Mouse (Mus musculus) urinary bladder, adult 2 months (tissue): ENCODE data around the gene Rpl3. TPM values are rescaled to one million over a fixed set of nuclear protein-coding genes. Genes with fewer than 3 reads are reported as not detected.

ENCODE experiments used
- DNase-seq: peaks from one replicate; pipeline ENCODE4 v3.0.0; 2022; ENCODE audit warnings: low spot score
- polyA plus RNA-seq: library from polyadenylated mRNA; depleted of rRNA; stranded (reverse); fragments of >200 nt; gene quantifications from 2 replicates; pipeline ENCODE4 v1.2.3, GENCODE M21; 2012

Rpl3 gene
- polyA plus RNA-seq, 1 experiment: 1,075 TPM

- no peak for DNase-seq
Observed at GRCm38 (mm10) chr15:80115256-80115655, 23.6 kb upstream of the Rpl3 start.

- no peak for DNase-seq
Observed at GRCm38 (mm10) chr15:80114414-80114813, 22.7 kb upstream of the Rpl3 start.

- DNase-seq: no peak
Observed at GRCm38 (mm10) chr15:80112499-80112898, 20.8 kb upstream of the Rpl3 start.

GRCm38 (mm10) chr15:80111436-80111835, 19.8 kb upstream of the Rpl3 start:
- no peak for DNase-seq

- DNase-seq: no peak
Observed at GRCm38 (mm10) chr15:80107575-80107974, 15.9 kb upstream of the Rpl3 start.

- DNase-seq: no peak
Observed at GRCm38 (mm10) chr15:80107143-80107542, 15.5 kb upstream of the Rpl3 start.

- DNase-seq: no peak
Observed at GRCm38 (mm10) chr15:80105490-80106410, 14.1 kb upstream of the Rpl3 start.

GRCm38 (mm10) chr15:80102495-80102894, 10.8 kb upstream of the Rpl3 start:
- no peak for DNase-seq

- no peak for DNase-seq
Observed at GRCm38 (mm10) chr15:80101503-80101902, 9.8 kb upstream of the Rpl3 start.

- DNase-seq: no peak
Observed at GRCm38 (mm10) chr15:80100871-80101270, 9.2 kb upstream of the Rpl3 start.

GRCm38 (mm10) chr15:80100196-80100595, 8.5 kb upstream of the Rpl3 start:
- no peak for DNase-seq

GRCm38 (mm10) chr15:80099477-80099876, 7.8 kb upstream of the Rpl3 start:
- DNase-seq: no peak

- no peak for DNase-seq
Observed at GRCm38 (mm10) chr15:80098809-80099208, 7.1 kb upstream of the Rpl3 start.

GRCm38 (mm10) chr15:80097999-80098461, 6.4 kb upstream of the Rpl3 start:
- DNase-seq: no peak

- no peak for DNase-seq
Observed at GRCm38 (mm10) chr15:80096946-80097881, 5.5 kb upstream of the Rpl3 start.

- DNase-seq: no peak
Observed at GRCm38 (mm10) chr15:80096406-80096805, 4.7 kb upstream of the Rpl3 start.

- no peak for DNase-seq
Observed at GRCm38 (mm10) chr15:80095596-80095995, 3.9 kb upstream of the Rpl3 start.

GRCm38 (mm10) chr15:80094201-80094600, 2.5 kb upstream of the Rpl3 start:
- DNase-seq: no peak

GRCm38 (mm10) chr15:80092599-80092998, 931 bp upstream of the Rpl3 start:
- no peak for DNase-seq

GRCm38 (mm10) chr15:80092041-80092441, 373 bp upstream of the Rpl3 start:
- no peak for DNase-seq

GRCm38 (mm10) chr15:80090741-80091120, 937 bp downstream of the Rpl3 start:
- DNase-seq: no peak

GRCm38 (mm10) chr15:80090155-80090554, 1.5 kb downstream of the Rpl3 start:
- DNase-seq: no peak
